Mouse (Mus musculus) heart, adult 2 months (tissue): ENCODE data around the gene Rapgef2.

ENCODE experiments used
- CTCF ChIP-seq: fragments of 200-600 bp; IDR thresholded peaks from 2 replicates; pipeline ENCODE4 v1.8.1; 2022; ENCODE audit warnings: antibody characterized with exemption, mild to moderate bottlenecking, moderate library complexity
- EP300 ChIP-seq: fragments of 200-500 bp; IDR thresholded peaks from 2 replicates; pipeline ENCODE4 v1.6.1; 2011; ENCODE audit warnings: low read depth, low read length, control low read depth; ENCODE audit not compliant: insufficient read depth

- TF ChIP-seq CTCF (no peak), EP300 (no peak)
Observed at GRCm38 (mm10) chr3:79103604-79104003, 182.7 kb downstream of the Rapgef2 start.
